Mouse (Mus musculus) lung, postnatal 0 days (tissue): Measurements from ENCODE around the gene Neu2.

Experiments
- CTCF ChIP-seq: IDR thresholded peaks from 2 replicates; pipeline ENCODE4 v1.5.1; 2016; ENCODE audit warnings: antibody characterized with exemption, mild to moderate bottlenecking
- EP300 ChIP-seq: IDR thresholded peaks from 2 replicates; pipeline ENCODE4 v1.6.1; 2016; ENCODE audit warnings: antibody characterized with exemption, mild to moderate bottlenecking, control low read depth

DNA sequence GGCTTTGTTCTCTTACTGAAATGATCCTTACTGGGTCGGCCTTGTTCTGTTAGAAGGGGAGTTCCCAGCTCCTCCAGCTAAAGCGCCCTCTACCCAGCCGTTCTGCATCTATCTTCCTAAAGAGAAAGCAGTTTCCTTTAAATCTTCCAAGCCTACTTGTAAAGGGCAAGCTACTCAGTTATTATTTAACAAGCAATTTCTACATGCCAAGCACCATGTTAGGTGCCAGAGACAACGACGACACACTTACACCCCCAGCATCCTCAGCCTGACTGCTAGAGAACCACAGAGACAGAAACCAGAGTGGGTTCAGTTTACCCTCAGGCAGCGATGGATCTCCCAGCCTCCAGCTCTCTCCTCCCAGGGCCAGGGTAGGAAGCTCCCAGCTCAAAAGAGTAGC is 1.8 kb upstream of the Neu2 start:
- TF ChIP-seq CTCF (no peak), EP300 (no peak)
